In genomic region chr4:133447366-133447765, GRCm38 (mm10) we compare ENCODE assay signal across 18 mouse cellular contexts. TPM values are rescaled to one million over a fixed set of nuclear protein-coding genes. Genes with fewer than 3 reads are reported as not detected.
DNase-seq lines count a peak whose midpoint lies in the region; TF ChIP-seq lines count a peak whose summit lies in the region.
"Had no signal": no experiment of that assay in that cellular context is flagged by ENCODE, and none has a peak within 500 bp of the region (broad histone marks: within the 10 kb centered on the region; RNA-seq: fewer than 3 reads in every experiment).

No protein-coding gene starts in this region.

- H3K4me2 ChIP-seq in myocyte (ENCODE audit: low read depth), result peak overlapping the region; percentile 6
- H3K4me2 ChIP-seq: embryonic facial prominence, embryonic 15.5 days; heart, embryonic 12.5 days; hindbrain, embryonic 15.5 days had no signal

- no peak overlapping the region for H3K4me3 ChIP-seq in myocyte
- H3K4me3 ChIP-seq: embryonic facial prominence, embryonic 15.5 days; erythroblast, embryonic 14.5 days; forebrain, embryonic 10.5 days; gastrocnemius, adult 2 months; heart, embryonic 12.5 days; hindbrain, embryonic 15.5 days had no signal

- no peaks in the 10 kb centered on the region for H3K27me3 ChIP-seq in myocyte (ENCODE audit: control insufficient read depth, insufficient read depth, insufficient read length)
- H3K27me3 ChIP-seq: CH12.LX; embryonic facial prominence, embryonic 15.5 days; hindbrain, embryonic 15.5 days had no signal

- H3ac ChIP-seq in myocyte (ENCODE audit: control insufficient read depth, insufficient read length), result no peak overlapping the region

- DNase-seq in 3134 (ENCODE audit: extremely low read depth, insufficient read length, low spot score) (peak; percentile 41), A20 (ENCODE audit: low read depth, low spot score) (peak; percentile 37)
- DNase-seq in brain, adult 2 months (ENCODE audit: low read depth, low spot score), result peak; percentile 67
- no peak for DNase-seq in cerebellum, adult 9-11 months
- no peak for DNase-seq in cerebellum, postnatal 25 days
- DNase-seq: adrenal gland, postnatal 10 days; cerebellum, adult 18-20 months; cerebellum, postnatal 14 days; gastrocnemius, adult 2 months; gastrocnemius, postnatal 25 days had no signal

- TF ChIP-seq POLR2A in myocyte (IDR thresholded peaks at IDR 0.05; ENCODE audit: insufficient read length, low read depth), result no peak

- H3K36me3 ChIP-seq in myocyte (ENCODE audit: control insufficient read depth, insufficient read depth), result no peaks in the 10 kb centered on the region
- H3K36me3 ChIP-seq: embryonic facial prominence, embryonic 15.5 days; forebrain, embryonic 10.5 days; heart, embryonic 12.5 days; hindbrain, embryonic 15.5 days had no signal

- no peaks in the 10 kb centered on the region for H3K79me2 ChIP-seq in myocyte (ENCODE audit: control insufficient read depth, insufficient read depth)

TF ChIP-seq in myocyte, 11 proteins besides CTCF, POLR2A, EP300 and RAD21:
- TF ChIP-seq MYOG (IDR thresholded peaks at IDR 0.05; ENCODE audit: control insufficient read depth in 1 of 3, insufficient read depth in 1 of 3, insufficient read length in 2 of 3, low read depth in 2 of 3), result peak; percentile 0 to 74 (median 58)
- peak; percentile 37 to 78 (median 50) for TF ChIP-seq MYOD1 (IDR thresholded peaks at IDR 0.05; ENCODE audit: control insufficient read depth in 1 of 3, insufficient read length in 2 of 3, low read depth in 2 of 3)
- no peak for TF ChIP-seq POLR2AphosphoS2 (IDR thresholded peaks at IDR 0.05; ENCODE audit: insufficient read length, low read depth)
- no peak for TF ChIP-seq TCF12 (IDR thresholded peaks at IDR 0.05; ENCODE audit: insufficient read depth, poor library complexity, severe bottlenecking)
- TF ChIP-seq CEBPB (IDR thresholded peaks at IDR 0.05; ENCODE audit: insufficient read depth, poor library complexity, severe bottlenecking), result no peak

RNA-seq across cellular contexts. Expression of gene Tent5b, which starts 32.6 kb away (rescaled TPM):
- polyA plus RNA-seq in myocyte (2012; fragmentation: generic; extraction: Trizol), result 3.3 TPM
- polyA plus RNA-seq: erythroblast, embryonic 14.5 days; inflammation-experienced regulatory T-cells, adult 6 months had no signal

RNA-seq across cellular contexts. Expression of gene Trnp1, which starts 51.0 kb away (rescaled TPM):
- polyA plus RNA-seq in myocyte (2012; fragmentation: generic; extraction: Trizol), result 0.37 TPM
- polyA plus RNA-seq: erythroblast, embryonic 14.5 days; inflammation-experienced regulatory T-cells, adult 6 months had no signal

Comparison
In these comparisons a context has a peak if more than half of its experiments do, and no peak if none do; other contexts are left out.
1. DNase-seq: peak in 3134 (single experiment), A20 (single experiment) and brain, adult 2 months (single experiment); none in cerebellum, adult 9-11 months (single experiment) and cerebellum, postnatal 25 days (0 of 2).